Mouse (Mus musculus) embryo, embryonic 10.5 days (tissue): ENCODE results near the gene Car9.
A peak's percentile ranks its signal among the peaks of the same experiment; 100 is the strongest.

Source experiments
- DNase-seq: peaks from one replicate; pipeline ENCODE4 v3.0.0-alpha.2; 2015; ENCODE audit warnings: low spot score

Car9 gene

DNA sequence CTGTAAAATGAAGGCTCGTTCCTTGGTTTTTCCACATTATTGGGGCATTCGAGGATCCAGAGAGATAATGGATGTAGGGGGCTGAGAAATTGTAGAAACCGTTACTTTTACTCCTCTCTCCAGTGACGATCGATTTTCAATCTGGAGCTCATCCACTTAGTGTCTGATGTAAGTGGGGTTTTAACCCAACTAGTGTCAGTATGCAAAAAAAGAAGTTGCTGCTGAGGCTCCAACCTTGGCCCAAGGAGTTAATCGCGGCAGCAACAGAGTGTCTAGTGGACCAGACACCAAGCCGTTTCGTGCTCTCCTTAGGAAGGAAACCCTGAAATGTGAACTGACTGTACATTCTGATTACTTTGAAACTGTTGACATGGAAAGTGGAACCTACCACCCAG is 12.9 kb upstream of the Car9 start:
- DNase-seq: no peak

DNA sequence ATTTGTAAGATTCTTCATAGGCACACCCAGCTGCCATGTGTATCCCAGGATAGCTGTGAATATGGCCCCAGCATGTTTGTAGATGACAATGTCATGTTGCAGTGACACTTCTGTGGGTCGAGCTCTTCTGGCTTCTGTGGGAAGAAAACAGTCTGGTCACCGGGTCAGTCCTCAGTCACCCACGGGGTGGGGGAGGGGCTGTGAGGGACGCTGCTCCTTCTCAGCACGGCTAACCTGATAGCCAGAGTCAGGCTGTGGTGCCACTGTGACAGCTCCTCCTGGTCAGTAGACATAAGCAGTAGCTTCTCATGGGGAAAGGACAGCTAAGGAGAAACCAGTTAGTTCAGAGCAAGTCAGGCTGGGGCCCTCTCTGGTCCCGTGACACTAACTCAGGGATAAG is 10.2 kb upstream of the Car9 start:
- no peak for DNase-seq

DNA sequence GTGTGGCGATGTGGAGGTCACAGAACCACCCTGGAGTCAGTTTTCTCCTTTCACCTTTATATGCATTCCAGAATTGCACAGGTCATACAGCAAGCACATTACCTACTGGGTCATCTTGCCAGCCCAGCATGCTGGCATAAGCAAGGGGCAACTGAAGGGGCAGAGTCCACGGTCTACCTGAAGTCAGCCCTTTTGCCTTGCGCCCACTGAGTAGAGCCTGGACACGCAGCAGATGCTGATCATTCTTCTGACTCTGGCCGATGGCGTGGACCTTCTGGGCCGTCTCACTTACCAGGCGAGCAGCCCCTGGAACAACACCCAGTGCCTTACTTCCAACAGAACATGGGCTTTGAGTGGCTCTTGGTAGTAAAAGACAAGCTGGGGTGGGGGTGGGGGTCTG is 9.4 kb upstream of the Car9 start:
- DNase-seq: no peak

- DNase-seq: no peak
These were observed 8.8 kb upstream of the Car9 start for GRCm38 (mm10) chr4:43497946-43498345.

DNA sequence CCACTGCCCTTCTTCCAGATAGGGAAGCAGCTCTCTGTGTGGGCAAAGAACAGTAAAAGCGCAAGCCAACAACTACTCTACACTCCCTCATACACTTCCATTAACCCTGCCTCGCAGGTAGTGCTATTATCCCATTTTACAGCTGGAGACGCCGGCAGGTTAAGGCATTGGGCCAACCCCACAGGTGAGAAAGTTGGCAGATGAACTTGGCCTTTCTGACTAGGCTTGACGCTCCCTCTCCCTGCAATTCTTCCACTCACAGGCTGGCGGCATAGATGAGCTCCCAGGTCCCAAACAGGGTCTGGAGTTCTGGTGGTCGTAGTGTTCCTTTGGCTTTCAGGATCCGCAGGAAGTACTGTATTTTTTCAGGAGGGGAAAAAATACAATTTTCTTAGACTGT is 7.8 kb upstream of the Car9 start:
- DNase-seq: peak; percentile 85

GRCm38 (mm10) chr4:43499407-43500333 is 7.1 kb upstream of the Car9 start, which contains the start of gene Arhgef39:
Gene Arhgef39 (minus strand): TSS chr4:43499695.
- peak; percentile 93 for DNase-seq

DNA sequence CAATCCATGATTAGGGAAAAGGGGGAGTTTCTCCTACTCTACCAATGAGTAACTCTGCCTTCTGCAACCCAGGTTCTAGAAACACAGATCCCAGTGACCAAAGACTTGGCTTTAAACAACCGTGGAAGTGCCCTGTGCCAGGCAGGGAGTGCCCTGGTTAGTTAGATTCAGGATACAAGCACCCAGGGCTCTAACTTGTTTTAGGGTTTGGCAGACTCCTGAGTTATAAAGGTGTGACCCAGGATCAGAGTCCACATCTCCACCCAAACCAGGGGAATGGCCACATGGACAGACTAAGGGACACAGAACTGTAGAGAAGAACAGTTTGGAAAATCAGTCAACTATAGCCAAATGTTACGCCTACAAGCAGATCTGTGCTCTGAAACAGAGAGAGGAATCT is 3.7 kb upstream of the Car9 start:
- no peak for DNase-seq

DNA sequence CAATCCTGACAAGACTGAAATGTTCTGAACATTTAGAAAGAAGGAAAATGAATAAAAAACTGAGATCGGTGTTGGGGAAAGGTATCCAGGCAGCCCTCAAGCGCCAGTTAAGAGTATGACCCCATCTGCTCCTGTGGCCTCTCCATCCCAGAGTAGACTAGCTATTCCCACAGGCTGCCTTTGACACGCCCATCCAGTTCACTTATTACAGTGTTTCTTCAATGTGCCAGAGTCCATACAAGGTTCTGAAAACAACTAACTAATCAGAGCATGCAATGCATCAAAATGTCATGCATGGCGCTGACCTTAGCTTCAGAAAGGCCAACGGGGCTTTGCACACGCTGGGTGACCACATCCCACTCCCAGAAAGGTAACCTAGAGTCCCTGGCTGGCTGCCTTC is 3.3 kb upstream of the Car9 start:
- no peak for DNase-seq

DNA sequence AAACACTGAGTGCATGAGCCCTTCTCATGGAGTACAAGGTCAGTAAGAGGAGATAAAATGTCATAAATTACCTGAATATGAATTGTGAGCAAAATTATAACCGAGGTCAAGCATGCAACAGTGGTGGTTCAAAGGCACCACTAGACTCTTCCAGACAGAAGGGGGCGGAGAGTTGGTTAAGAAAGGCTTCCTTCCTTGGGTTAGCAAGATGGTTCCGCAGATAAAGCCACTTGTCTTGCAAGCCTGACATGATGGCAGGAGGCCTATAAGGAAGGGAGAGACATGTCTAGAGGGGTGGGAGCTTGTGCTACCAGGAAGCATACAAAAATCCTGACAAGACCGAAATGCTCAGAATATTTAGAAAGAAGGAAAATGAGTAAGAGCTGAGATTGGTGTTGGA is 2.5 kb upstream of the Car9 start:
- DNase-seq: no peak

GRCm38 (mm10) chr4:43506074-43506473 is 692 bp upstream of the Car9 start:
- DNase-seq: no peak

DNA sequence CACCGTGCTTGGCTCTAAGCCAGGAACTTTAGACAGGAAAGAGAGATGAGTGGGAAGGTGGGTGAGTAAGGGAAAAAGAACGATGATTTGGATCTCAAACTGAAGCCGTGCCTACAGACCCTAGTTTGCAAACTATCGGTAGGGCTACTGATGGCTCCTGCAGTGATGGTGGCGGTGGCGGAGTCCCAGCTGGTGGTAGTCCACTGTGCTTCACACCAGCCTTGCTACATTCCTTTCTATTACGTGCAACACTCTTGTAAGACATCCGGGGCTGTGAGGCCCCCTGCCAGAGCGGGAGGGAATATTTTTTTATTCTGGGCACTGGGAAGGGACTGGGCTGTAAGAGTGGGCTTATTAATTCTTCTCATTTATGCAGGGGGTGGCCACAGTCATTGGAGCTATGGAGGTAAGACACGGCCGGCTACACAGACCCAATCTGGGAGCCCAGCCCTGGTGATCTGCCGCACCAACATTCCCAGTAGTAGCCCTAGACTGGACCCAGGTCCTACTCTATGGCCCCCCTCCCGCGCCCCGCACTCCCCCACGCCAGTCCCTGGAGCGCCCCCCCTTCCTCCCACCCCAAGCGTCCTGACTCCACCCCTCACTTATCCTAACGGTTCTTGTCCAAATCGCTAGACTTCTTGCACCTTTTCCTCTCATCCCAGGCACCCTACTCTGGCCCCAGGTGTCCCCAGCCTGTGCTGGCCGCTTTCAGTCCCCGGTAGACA is 1.3 kb downstream of the Car9 start:
- DNase-seq: no peak

GRCm38 (mm10) chr4:43508666-43508997 is 1.9 kb downstream of the Car9 start:
- peak; percentile 67 for DNase-seq

GRCm38 (mm10) chr4:43509109-43509508 is 2.3 kb downstream of the Car9 start:
- DNase-seq: no peak

DNA sequence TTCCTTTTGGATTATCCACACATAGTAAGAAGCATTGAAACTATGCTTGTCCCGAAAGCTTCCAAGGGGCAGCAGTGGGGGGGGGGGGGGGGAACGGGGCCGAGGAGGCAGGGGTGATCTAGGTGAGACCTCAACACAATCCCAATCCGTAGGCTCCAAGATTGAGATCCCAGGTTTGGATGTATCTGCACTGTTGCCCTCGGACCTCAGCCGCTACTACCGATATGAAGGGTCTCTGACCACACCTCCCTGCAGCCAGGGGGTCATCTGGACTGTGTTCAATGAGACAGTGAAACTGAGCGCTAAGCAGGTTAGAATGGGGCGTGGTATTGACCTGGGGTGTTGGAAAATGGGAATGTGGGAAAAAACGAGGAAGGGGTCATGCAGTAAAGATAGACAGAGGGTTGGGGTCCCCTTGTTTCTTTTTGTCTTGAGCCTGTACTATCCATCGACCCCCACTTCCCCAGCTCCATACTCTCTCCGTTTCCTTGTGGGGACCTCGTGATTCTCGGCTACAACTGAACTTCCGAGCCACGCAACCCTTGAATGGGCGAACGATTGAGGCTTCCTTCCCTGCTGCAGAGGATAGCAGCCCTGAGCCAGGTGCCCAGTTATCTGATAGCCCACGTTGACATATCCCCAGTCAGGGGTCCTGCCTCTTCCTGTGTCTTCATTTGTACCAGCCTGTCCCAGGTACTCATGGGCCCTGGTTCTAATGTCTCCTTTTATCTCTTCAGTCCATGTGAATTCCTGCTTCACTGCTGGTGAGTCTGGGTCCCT is 5.1 kb downstream of the Car9 start:
- DNase-seq: no peak

GRCm38 (mm10) chr4:43512653-43513052 is 5.9 kb downstream of the Car9 start:
- DNase-seq: no peak

- DNase-seq: no peak
These were observed 6.5 kb downstream of the Car9 start for GRCm38 (mm10) chr4:43513300-43513699.

DNA sequence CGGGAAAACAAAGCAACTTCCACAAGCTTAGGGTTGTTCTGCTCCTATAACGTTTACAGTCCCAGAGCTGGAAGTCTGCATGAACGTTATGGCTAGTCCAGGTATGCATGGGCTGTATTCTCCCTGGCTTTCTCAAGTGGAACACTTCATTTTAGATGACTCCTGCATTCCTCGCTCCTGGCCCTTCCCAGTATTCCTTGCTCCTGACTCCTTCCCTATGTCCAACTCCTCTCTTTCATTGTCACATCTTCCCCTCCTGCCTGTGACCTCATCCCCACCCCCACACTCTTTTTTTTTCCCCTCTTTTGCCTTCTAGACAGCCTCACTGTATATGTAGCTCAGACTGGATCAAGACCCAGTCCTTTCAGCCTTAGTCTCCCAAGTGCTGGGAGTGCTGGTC is 7.0 kb downstream of the Car9 start:
- DNase-seq: no peak

GRCm38 (mm10) chr4:43515764-43516708 is 9.3 kb downstream of the Car9 start:
- no peak for DNase-seq

DNA sequence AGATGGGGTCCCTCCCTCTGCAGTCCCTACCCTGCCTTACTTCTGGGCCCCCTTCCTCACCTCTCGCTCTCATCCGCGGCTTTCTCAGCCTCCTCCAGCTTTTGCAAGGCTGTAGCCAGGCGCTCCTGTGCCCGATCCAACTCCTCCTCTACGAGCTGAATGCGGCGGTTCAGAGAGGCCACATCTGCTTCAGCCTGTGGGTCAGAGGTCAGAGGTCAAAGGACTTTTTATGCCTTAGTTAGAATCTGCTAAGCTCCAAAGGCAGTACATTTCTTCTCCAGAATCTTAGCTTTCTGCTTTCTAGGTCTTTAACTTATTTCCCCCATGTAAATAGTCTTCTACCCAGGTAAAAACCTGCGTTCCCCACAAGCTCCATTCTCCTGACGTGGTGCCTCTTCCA is 12.8 kb downstream of the Car9 start:
- DNase-seq: peak; percentile 65

DNA sequence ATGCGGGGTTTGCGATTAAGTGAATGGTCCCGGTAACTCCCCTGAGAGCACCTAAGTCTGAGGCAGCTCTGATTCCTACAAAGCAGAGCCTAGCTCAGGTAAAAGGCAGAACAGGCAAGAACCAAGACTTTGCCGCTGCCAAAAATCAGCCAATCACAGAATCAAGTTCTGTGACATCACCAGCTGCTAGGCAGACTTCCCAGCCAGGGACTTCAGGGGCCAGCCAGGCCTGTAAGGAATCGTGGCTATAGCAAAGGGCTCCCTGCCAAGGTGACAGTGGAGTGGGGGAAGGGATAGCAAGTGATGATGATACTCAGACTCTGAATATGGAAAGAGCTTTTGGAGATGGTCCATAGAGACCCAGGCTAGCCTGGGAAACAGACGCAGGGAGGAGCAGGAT is 13.2 kb downstream of the Car9 start:
- peak; percentile 95 for DNase-seq

- no peak for DNase-seq
These were observed 21.1 kb downstream of the Car9 start for GRCm38 (mm10) chr4:43527880-43528279.

- no peak for DNase-seq
These were observed 21.7 kb downstream of the Car9 start for GRCm38 (mm10) chr4:43528487-43528886.
